Mouse (Mus musculus): ENCODE results near the gene Mepe. TPM values are rescaled to one million over a fixed set of nuclear protein-coding genes. Genes with fewer than 3 reads are reported as not detected.

Gene Mepe
- total RNA-seq (2015; ENCODE audit: low replicate concordance) (not detected in 2 replicates), total RNA-seq (2017; ENCODE audit: low replicate concordance) (not detected in 2 replicates)

GRCm38 (mm10) chr5:104325029-104325428 lies at the start of gene Mepe:
TSS of gene Mepe (plus strand) at chr5:104325329.
- no peak for ATAC-seq (replicated peaks; ENCODE audit: low FRiP score, poor library complexity, severe bottlenecking)

GRCm38 (mm10) chr5:104294201-104294600 lies 30.9 kb upstream of the Mepe start:
- ATAC-seq (replicated peaks; ENCODE audit: low FRiP score, poor library complexity, severe bottlenecking) = no peak

- no peak for ATAC-seq (replicated peaks; ENCODE audit: low FRiP score, poor library complexity, severe bottlenecking)
These were observed 26.1 kb upstream of the Mepe start, which contains the start of gene Ibsp for GRCm38 (mm10) chr5:104298994-104299393. TSS of gene Ibsp (plus strand) at chr5:104299171.

GRCm38 (mm10) chr5:104314073-104314472 lies 11.1 kb upstream of the Mepe start:
- ATAC-seq (replicated peaks; ENCODE audit: low FRiP score, poor library complexity, severe bottlenecking) = no peak

- no peak for ATAC-seq (replicated peaks; ENCODE audit: low FRiP score, poor library complexity, severe bottlenecking)
These were observed 1.8 kb downstream of the Mepe start for GRCm38 (mm10) chr5:104326884-104327283.

GRCm38 (mm10) chr5:104327389-104327788 lies 2.3 kb downstream of the Mepe start:
- no peak for ATAC-seq (replicated peaks; ENCODE audit: low FRiP score, poor library complexity, severe bottlenecking)

- ATAC-seq (replicated peaks; ENCODE audit: low FRiP score, poor library complexity, severe bottlenecking) = no peak
These were observed 2.7 kb downstream of the Mepe start for GRCm38 (mm10) chr5:104327876-104328275.

GRCm38 (mm10) chr5:104328317-104328850 lies 3.3 kb downstream of the Mepe start:
- ATAC-seq (replicated peaks; ENCODE audit: low FRiP score, poor library complexity, severe bottlenecking) = no peak

- ATAC-seq (replicated peaks; ENCODE audit: low FRiP score, poor library complexity, severe bottlenecking) = no peak
These were observed 4.3 kb downstream of the Mepe start for GRCm38 (mm10) chr5:104329381-104329780.

GRCm38 (mm10) chr5:104330088-104330487 lies 5.0 kb downstream of the Mepe start:
- ATAC-seq (replicated peaks; ENCODE audit: low FRiP score, poor library complexity, severe bottlenecking) = no peak

GRCm38 (mm10) chr5:104332296-104332695 lies 7.2 kb downstream of the Mepe start:
- no peak for ATAC-seq (replicated peaks; ENCODE audit: low FRiP score, poor library complexity, severe bottlenecking)

- no peak for ATAC-seq (replicated peaks; ENCODE audit: low FRiP score, poor library complexity, severe bottlenecking)
These were observed 8.1 kb downstream of the Mepe start for GRCm38 (mm10) chr5:104333231-104333640.

- ATAC-seq (replicated peaks; ENCODE audit: low FRiP score, poor library complexity, severe bottlenecking) = no peak
These were observed 8.5 kb downstream of the Mepe start for GRCm38 (mm10) chr5:104333643-104334042.

GRCm38 (mm10) chr5:104334516-104334915 lies 9.4 kb downstream of the Mepe start:
- ATAC-seq (replicated peaks; ENCODE audit: low FRiP score, poor library complexity, severe bottlenecking) = no peak

GRCm38 (mm10) chr5:104335962-104336361 lies 10.8 kb downstream of the Mepe start:
- ATAC-seq (replicated peaks; ENCODE audit: low FRiP score, poor library complexity, severe bottlenecking) = no peak

- ATAC-seq (replicated peaks; ENCODE audit: low FRiP score, poor library complexity, severe bottlenecking) = no peak
These were observed 12.4 kb downstream of the Mepe start for GRCm38 (mm10) chr5:104337491-104337890.

GRCm38 (mm10) chr5:104339009-104339408 lies 13.9 kb downstream of the Mepe start:
- no peak for ATAC-seq (replicated peaks; ENCODE audit: low FRiP score, poor library complexity, severe bottlenecking)

GRCm38 (mm10) chr5:104339706-104340512 lies 14.8 kb downstream of the Mepe start:
- no peak for ATAC-seq (replicated peaks; ENCODE audit: low FRiP score, poor library complexity, severe bottlenecking)

GRCm38 (mm10) chr5:104340513-104340829 lies 15.3 kb downstream of the Mepe start:
- ATAC-seq (replicated peaks; ENCODE audit: low FRiP score, poor library complexity, severe bottlenecking) = no peak

GRCm38 (mm10) chr5:104342881-104343280 lies 17.8 kb downstream of the Mepe start:
- no peak for ATAC-seq (replicated peaks; ENCODE audit: low FRiP score, poor library complexity, severe bottlenecking)

GRCm38 (mm10) chr5:104344526-104345240 lies 19.6 kb downstream of the Mepe start:
- ATAC-seq (replicated peaks; ENCODE audit: low FRiP score, poor library complexity, severe bottlenecking) = no peak
